Mouse (Mus musculus) leukemia stem cell, adult 10-12 weeks (primary cell): ENCODE results near the gene Gpc3. TPM values are rescaled to one million over a fixed set of nuclear protein-coding genes. Genes with fewer than 3 reads are reported as not detected.

Experiments used
- polyA plus RNA-seq: library from polyadenylated mRNA; stranded (reverse); fragments of >175 nt; gene quantifications from 2 replicates; pipeline ENCODE4 v1.2.3, GENCODE M21; 2012; ENCODE audit warnings: low replicate concordance

Gene Gpc3
- polyA plus RNA-seq = not detected in 2 replicates

GRCm38 (mm10) chrX:52613328-52614030 lies at the start of gene Gpc3:
Gpc3 (minus strand) TSS chrX:52613950.

Other genes starting within 250 kb of the Gpc3 start
- gene Ccdc160, start 177.2 kb upstream of the Gpc3 start, polyA plus RNA-seq = not detected in 2 replicates